16 mouse cellular contexts compared by ENCODE assay signal in the genomic region with DNA sequence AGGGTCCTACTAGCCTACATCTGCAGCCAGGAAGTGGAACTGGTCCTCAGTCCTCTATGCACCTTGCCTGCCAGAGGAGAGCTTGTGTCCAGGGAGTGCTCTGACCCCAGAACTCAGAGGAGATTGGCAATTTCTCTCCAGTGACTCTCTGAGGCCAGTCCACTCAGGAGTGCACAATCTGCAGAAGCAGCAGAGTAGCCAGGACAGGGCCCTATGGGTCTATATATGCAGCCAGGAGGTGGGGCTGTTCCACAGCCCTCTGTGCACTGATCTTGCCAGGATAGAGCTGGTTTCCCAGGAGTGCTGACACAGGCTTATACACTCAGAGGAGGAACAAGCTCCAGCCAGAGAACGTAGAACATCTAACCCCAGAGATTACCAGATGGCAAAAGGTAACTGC.
DNase-seq lines count a peak whose midpoint lies in the region; ATAC-seq and TF ChIP-seq lines count a peak whose summit lies in the region.
"Had no signal": no experiment of that assay in that cellular context is flagged by ENCODE, and none has a peak within 500 bp of the region (broad histone marks: within the 10 kb centered on the region; RNA-seq: fewer than 3 reads in every experiment).

No protein-coding gene starts in this region.

- H3K27me3 ChIP-seq in kidney, postnatal 0 days (ENCODE audit: insufficient read depth, low read length) = no peaks in the 10 kb centered on the region
- H3K27me3 ChIP-seq in neural tube, embryonic 11.5 days (ENCODE audit: control insufficient read depth, insufficient read depth, low read length) = no peaks in the 10 kb centered on the region
- H3K27me3 ChIP-seq in neural tube, embryonic 15.5 days (replicated peaks) = no peaks in the 10 kb centered on the region
- no peaks in the 10 kb centered on the region for H3K27me3 ChIP-seq in embryonic facial prominence, embryonic 11.5 days (ENCODE audit: control insufficient read depth, insufficient read depth, low read length)
- H3K27me3 ChIP-seq: forebrain, embryonic 13.5 days; midbrain, embryonic 12.5 days had no signal

- ATAC-seq in kidney, postnatal 0 days (replicated peaks; ENCODE audit: low FRiP score, low read depth) = no peak
- no peak for ATAC-seq in neural tube, embryonic 11.5 days (ENCODE audit: insufficient read depth, low FRiP score, low TSS enrichment)
- ATAC-seq in neural tube, embryonic 15.5 days (ENCODE audit: low FRiP score) = no peak
- no peak for ATAC-seq in embryonic facial prominence, embryonic 11.5 days (replicated peaks; ENCODE audit: insufficient number of reproducible peaks, low FRiP score, low TSS enrichment, low read depth)
- ATAC-seq: forebrain, embryonic 13.5 days had no signal

- H3K36me3 ChIP-seq in kidney, postnatal 0 days (ENCODE audit: insufficient read depth, low read length) = no peaks in the 10 kb centered on the region
- H3K36me3 ChIP-seq in neural tube, embryonic 11.5 days (ENCODE audit: control insufficient read depth, insufficient read depth, low read length) = no peaks in the 10 kb centered on the region
- H3K36me3 ChIP-seq in neural tube, embryonic 15.5 days = no peaks in the 10 kb centered on the region
- H3K36me3 ChIP-seq in embryonic facial prominence, embryonic 11.5 days (replicated peaks; ENCODE audit: control insufficient read depth, insufficient read depth, low read depth, low read length) = no peaks in the 10 kb centered on the region
- H3K36me3 ChIP-seq: midbrain, embryonic 12.5 days had no signal

- peak; percentile 27; the same call in 1 of the 2 replicates for TF ChIP-seq CTCF in kidney, postnatal 0 days (IDR thresholded peaks at IDR 0.05; ENCODE audit: low read depth)

- peak; percentile 3 for DNase-seq in embryo, embryonic 10 days (ENCODE audit: low spot score)
- no peak for DNase-seq in embryo, embryonic 10.5 days (ENCODE audit: low spot score)
- no peak for DNase-seq in kidney, postnatal 0 days (ENCODE audit: low spot score)
- no peak for DNase-seq in kidney, postnatal 25 days
- DNase-seq in neural tube, embryonic 11.5 days (ENCODE audit: low spot score) = peak; percentile 9
- peak; percentile 9 for DNase-seq in embryonic facial prominence, embryonic 11.5 days (ENCODE audit: low spot score)
- DNase-seq in cerebellum, adult 8-10 months = no peak
- DNase-seq: B cell, adult 2 months; cerebellum, postnatal 25 days; heart, postnatal 36 days; right cerebral cortex, postnatal 14 days had no signal

- H3K9ac ChIP-seq in kidney, postnatal 0 days (ENCODE audit: low read depth, low read length) = no peak overlapping the region
- no peak overlapping the region for H3K9ac ChIP-seq in neural tube, embryonic 11.5 days (ENCODE audit: low read length)
- H3K9ac ChIP-seq in neural tube, embryonic 15.5 days (replicated peaks) = no peak overlapping the region
- no peak overlapping the region for H3K9ac ChIP-seq in embryonic facial prominence, embryonic 11.5 days (replicated peaks; ENCODE audit: low read length)
- H3K9ac ChIP-seq: forebrain, embryonic 13.5 days; midbrain, embryonic 12.5 days had no signal

- H3K9me3 ChIP-seq in kidney, postnatal 0 days (replicated peaks; ENCODE audit: low read length) = no peaks in the 10 kb centered on the region
- no peaks in the 10 kb centered on the region for H3K9me3 ChIP-seq in neural tube, embryonic 11.5 days (ENCODE audit: control insufficient read depth, low read length)
- no peaks in the 10 kb centered on the region for H3K9me3 ChIP-seq in neural tube, embryonic 15.5 days (replicated peaks)
- no peaks in the 10 kb centered on the region for H3K9me3 ChIP-seq in embryonic facial prominence, embryonic 11.5 days (replicated peaks; ENCODE audit: control insufficient read depth, low read length)
- H3K9me3 ChIP-seq: forebrain, embryonic 13.5 days; midbrain, embryonic 12.5 days had no signal

- H3K4me1 ChIP-seq in kidney, postnatal 0 days (replicated peaks; ENCODE audit: insufficient read depth, low read length) = no peaks in the 10 kb centered on the region
- no peaks in the 10 kb centered on the region for H3K4me1 ChIP-seq in neural tube, embryonic 11.5 days (ENCODE audit: control insufficient read depth, insufficient read depth, low read length)
- no peaks in the 10 kb centered on the region for H3K4me1 ChIP-seq in neural tube, embryonic 15.5 days
- H3K4me1 ChIP-seq in embryonic facial prominence, embryonic 11.5 days (ENCODE audit: control insufficient read depth, insufficient read depth, low read length) = no peaks in the 10 kb centered on the region
- H3K4me1 ChIP-seq: forebrain, embryonic 13.5 days; midbrain, embryonic 12.5 days had no signal

- no peak overlapping the region for H3K4me3 ChIP-seq in kidney, postnatal 0 days (replicated peaks; ENCODE audit: low read depth, low read length)
- H3K4me3 ChIP-seq in neural tube, embryonic 11.5 days (ENCODE audit: low read depth, low read length) = no peak overlapping the region
- H3K4me3 ChIP-seq in neural tube, embryonic 15.5 days (replicated peaks) = no peak overlapping the region
- H3K4me3 ChIP-seq in embryonic facial prominence, embryonic 11.5 days (ENCODE audit: low read depth, low read length) = no peak overlapping the region
- H3K4me3 ChIP-seq: forebrain, embryonic 13.5 days; midbrain, embryonic 12.5 days; myocyte had no signal

- H3K27ac ChIP-seq in kidney, postnatal 0 days = no peak overlapping the region
- H3K27ac ChIP-seq in neural tube, embryonic 11.5 days (ENCODE audit: low read depth, low read length) = no peak overlapping the region
- H3K27ac ChIP-seq in neural tube, embryonic 15.5 days (replicated peaks) = no peak overlapping the region
- no peak overlapping the region for H3K27ac ChIP-seq in embryonic facial prominence, embryonic 11.5 days (replicated peaks; ENCODE audit: low read depth, low read length)
- H3K27ac ChIP-seq: forebrain, embryonic 13.5 days; midbrain, embryonic 12.5 days had no signal

- no peak overlapping the region for H3K4me2 ChIP-seq in kidney, postnatal 0 days (ENCODE audit: low read length)
- H3K4me2 ChIP-seq in neural tube, embryonic 11.5 days (ENCODE audit: low read depth) = no peak overlapping the region
- no peak overlapping the region for H3K4me2 ChIP-seq in neural tube, embryonic 15.5 days
- H3K4me2 ChIP-seq in embryonic facial prominence, embryonic 11.5 days (ENCODE audit: low read depth, low read length) = no peak overlapping the region
- H3K4me2 ChIP-seq: forebrain, embryonic 13.5 days; liver, embryonic 11.5 days; midbrain, embryonic 12.5 days had no signal

- WGBS in kidney, postnatal 0 days = 75% methylated on average over 1 of the region's 1 CpGs
- whole genome bisulfite sequencing in neural tube, embryonic 11.5 days = 63% methylated on average over 1 of the region's 1 CpGs
- WGBS in neural tube, embryonic 15.5 days = 78% methylated on average over 1 of the region's 1 CpGs
- WGBS in embryonic facial prominence, embryonic 11.5 days = 76% methylated on average over 1 of the region's 1 CpGs

Comparison
In these comparisons a context has a peak if more than half of its experiments do, and no peak if none do; other contexts are left out.
1. DNase-seq: peak in embryo, embryonic 10 days (single experiment), neural tube, embryonic 11.5 days (single experiment) and embryonic facial prominence, embryonic 11.5 days (single experiment); none in embryo, embryonic 10.5 days (single experiment), kidney, postnatal 0 days (single experiment), kidney, postnatal 25 days (0 of 2) and cerebellum, adult 8-10 months (single experiment).